Mouse (Mus musculus): ENCODE results near the gene Ccdc87. TPM values are rescaled to one million over a fixed set of nuclear protein-coding genes. Genes with fewer than 3 reads are reported as not detected.

Ccdc87 gene
- total RNA-seq, 1 experiment from 2014 or later, result not detected

- no peak for ATAC-seq (replicated peaks; ENCODE audit: low read depth, poor library complexity, severe bottlenecking)
Measured at GRCm38 (mm10) chr19:4879324-4879703, 40.1 kb downstream of the Ccdc87 start.

DNA sequence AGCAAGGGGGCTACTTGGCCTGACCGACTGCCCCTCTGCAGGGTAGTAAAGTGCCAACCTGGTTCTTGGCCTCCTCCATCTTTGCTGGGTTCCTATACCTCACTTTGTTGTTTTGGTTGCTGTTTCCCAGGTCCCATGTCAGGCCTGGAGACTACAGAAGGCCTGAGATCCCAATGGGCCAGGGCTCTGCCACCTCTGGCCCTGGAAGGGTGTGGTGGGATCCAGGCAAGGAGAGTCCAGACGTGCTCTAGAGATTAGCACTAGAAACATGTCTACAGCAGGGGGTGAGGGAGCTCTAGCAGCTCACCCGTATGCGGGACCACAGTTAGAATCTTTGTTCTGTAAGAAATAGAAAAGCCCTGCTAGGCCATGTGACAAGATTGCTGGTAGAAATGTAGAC lies 44.8 kb downstream of the Ccdc87 start:
- ATAC-seq (replicated peaks; ENCODE audit: low read depth, poor library complexity, severe bottlenecking), result no peak

DNA sequence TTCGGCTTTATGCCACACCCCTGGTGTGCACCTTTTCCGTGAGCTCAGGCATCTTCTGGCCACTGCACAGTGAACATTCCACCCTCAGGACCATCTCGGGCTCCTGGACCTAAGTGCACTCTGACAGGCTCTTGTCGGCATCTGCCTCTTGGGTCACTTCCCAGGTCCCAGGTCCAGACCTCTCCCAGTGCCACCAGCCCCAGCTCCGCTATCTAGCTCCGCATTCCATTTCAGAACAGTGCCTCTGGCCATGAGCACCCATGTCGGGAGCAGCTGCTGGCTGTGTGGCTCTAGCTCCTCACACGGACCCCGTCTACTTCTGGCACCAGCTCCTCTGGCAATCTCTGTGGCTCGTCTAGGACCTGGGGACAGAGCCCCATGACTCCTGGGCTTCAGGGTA lies 50.6 kb downstream of the Ccdc87 start:
- ATAC-seq (replicated peaks; ENCODE audit: low read depth, poor library complexity, severe bottlenecking), result no peak

GRCm38 (mm10) chr19:4891798-4892197 lies 52.6 kb downstream of the Ccdc87 start:
- ATAC-seq (replicated peaks; ENCODE audit: low read depth, poor library complexity, severe bottlenecking), result peak; percentile 68; the same call in 1 of the 2 replicates

Other genes starting within 250 kb of the Ccdc87 start
- gene Lrfn4, start 223.7 kb upstream of the Ccdc87 start, total RNA-seq (2017), result 2.6 and 2.9 TPM in 2 replicates
- 19.7 and 27.5 TPM in 2 replicates for gene Rce1, start 213.7 kb upstream of the Ccdc87 start, total RNA-seq (2017)
- gene Gm960, start 140.7 kb upstream of the Ccdc87 start, total RNA-seq (2017), result not detected in 2 replicates
- under 0.01 and 0.10 TPM in 2 replicates for gene Sptbn2, start 128.2 kb upstream of the Ccdc87 start, total RNA-seq (2017)
- gene Rbm4b, start 82.9 kb upstream of the Ccdc87 start, total RNA-seq (2017), result 14.6 and 15.9 TPM in 2 replicates
- 70.3 and 72.6 TPM in 2 replicates for gene Rbm4, start 45.5 kb upstream of the Ccdc87 start, total RNA-seq (2017)
- 48.6 and 50.1 TPM in 2 replicates for gene Gm21992, start 27.8 kb upstream of the Ccdc87 start, total RNA-seq (2017)
- 22.6 and 28.6 TPM in 2 replicates for gene Rbm14, start 27.7 kb upstream of the Ccdc87 start, total RNA-seq (2017)
- gene Ccs, start within 50 bp of the Ccdc87 start, total RNA-seq (2017), result 37.3 and 61.4 TPM in 2 replicates
- 4.7 and 11.5 TPM in 2 replicates for gene Ctsf, start 15.8 kb downstream of the Ccdc87 start, total RNA-seq (2017)
- 0.37 TPM in 1 of 2 replicates, not detected in the other for gene Actn3, start 38.5 kb downstream of the Ccdc87 start, total RNA-seq (2017)
- 9.2 and 9.6 TPM in 2 replicates for gene Zdhhc24, start 39.3 kb downstream of the Ccdc87 start, total RNA-seq (2017)
- 3.8 and 4.8 TPM in 2 replicates for gene Bbs1, start 67.3 kb downstream of the Ccdc87 start, total RNA-seq (2017)
- 34.8 and 40.8 TPM in 2 replicates for gene Dpp3, start 88.9 kb downstream of the Ccdc87 start, total RNA-seq (2017)
- gene Peli3, start 103.8 kb downstream of the Ccdc87 start, total RNA-seq (2017), result 0.14 TPM in 1 of 2 replicates, not detected in the other
- gene Mrpl11, start 122.8 kb downstream of the Ccdc87 start, total RNA-seq (2017), result 56.0 and 82.6 TPM in 2 replicates
- gene Npas4, start 150.9 kb downstream of the Ccdc87 start, total RNA-seq (2017), result not detected in 2 replicates
- gene Slc29a2, start 184.5 kb downstream of the Ccdc87 start, total RNA-seq (2017), result 2.3 and 4.3 TPM in 2 replicates
- 9.2 TPM in 1 of 2 replicates, not detected in the other for gene B4gat1, start 199.5 kb downstream of the Ccdc87 start, total RNA-seq (2017)
- 5.8 TPM in 1 of 2 replicates, not detected in the other for gene AC124502.3, start 199.5 kb downstream of the Ccdc87 start, total RNA-seq (2017)
- gene Brms1, start 202.0 kb downstream of the Ccdc87 start, total RNA-seq (2017), result 27.8 and 28.5 TPM in 2 replicates
- gene Rin1, start 211.1 kb downstream of the Ccdc87 start, total RNA-seq (2017), result 0.15 and 0.18 TPM in 2 replicates
- 0.41 and 0.49 TPM in 2 replicates for gene Cd248, start 228.7 kb downstream of the Ccdc87 start, total RNA-seq (2017)
- not detected in 2 replicates for gene Tmem151a, start 246.2 kb downstream of the Ccdc87 start, total RNA-seq (2017)
- gene Yif1a, start 249.2 kb downstream of the Ccdc87 start, total RNA-seq (2017), result 15.2 and 19.3 TPM in 2 replicates